Mouse (Mus musculus) retina, embryonic 14.5 days (tissue): ENCODE data around the gene Clybl.

Experiments
- DNase-seq: peaks from one replicate; pipeline ENCODE4 v3.0.0-alpha.2; 2015; ENCODE audit warnings: low spot score

Clybl gene

DNA sequence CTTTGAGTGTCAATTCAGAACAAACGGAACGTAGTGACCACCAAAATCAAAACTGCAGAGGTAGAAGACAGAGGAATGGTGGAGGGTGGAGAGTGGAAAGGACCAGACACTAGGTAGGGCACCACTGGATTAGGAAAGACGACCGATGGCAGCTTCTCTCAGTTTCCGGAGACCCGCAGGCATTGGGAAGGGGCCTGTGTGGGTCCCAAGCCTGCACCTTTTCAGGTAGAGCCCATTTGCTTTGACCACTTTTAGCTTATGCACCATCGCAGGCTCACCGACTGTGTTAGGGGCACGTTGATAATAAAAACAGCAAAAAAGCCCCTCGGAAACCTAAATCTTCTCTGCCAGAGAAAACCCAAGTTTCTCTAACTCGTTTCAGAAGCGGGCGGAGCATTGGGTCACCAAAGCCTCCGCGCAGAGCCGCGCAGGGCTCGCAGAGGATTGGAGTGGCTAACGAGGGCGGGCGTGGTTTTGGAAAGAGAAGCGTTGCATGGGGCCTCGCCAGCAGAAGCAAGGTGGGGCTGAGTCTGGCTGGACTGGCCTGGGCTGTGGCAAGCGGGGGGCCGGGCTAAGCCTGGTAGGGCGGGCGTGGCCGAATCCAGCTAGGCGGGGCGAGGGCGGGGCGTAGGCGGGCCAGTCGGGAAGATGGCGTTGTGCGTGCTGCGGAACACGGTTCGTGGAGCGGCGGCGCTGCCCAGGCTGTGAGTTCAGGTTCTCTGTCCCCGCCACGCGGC, at the start of gene Clybl:
TSS of gene Clybl (plus strand) at position 627 of the 737 bp plus-strand sequence.
- DNase-seq: peak; percentile 91

DNA sequence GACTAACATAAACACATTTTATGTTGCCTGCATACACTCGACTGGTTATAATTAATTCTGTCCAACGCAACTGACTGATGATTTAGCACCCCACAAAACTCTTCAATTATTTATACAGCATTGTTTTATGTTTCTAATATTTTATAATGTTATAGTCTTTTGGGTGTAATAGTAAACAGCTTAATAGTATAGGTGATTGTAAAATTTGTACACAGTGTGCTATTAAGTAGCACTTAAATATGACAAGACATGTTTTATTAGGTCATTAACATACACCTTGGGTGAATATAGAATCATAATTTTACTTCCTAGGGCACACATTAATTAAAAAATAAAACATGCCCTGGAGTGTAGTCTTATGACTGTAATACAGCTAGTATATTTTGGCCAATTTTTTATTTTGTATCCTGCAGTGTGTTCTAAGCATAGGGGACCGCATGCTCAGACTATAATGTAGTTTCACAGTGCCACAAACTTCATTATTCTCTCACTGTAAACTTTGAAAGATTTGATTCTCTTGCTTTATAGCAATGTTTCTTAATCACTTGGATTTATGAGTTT, 45.1 kb upstream of the Clybl start:
- no peak for DNase-seq

DNA sequence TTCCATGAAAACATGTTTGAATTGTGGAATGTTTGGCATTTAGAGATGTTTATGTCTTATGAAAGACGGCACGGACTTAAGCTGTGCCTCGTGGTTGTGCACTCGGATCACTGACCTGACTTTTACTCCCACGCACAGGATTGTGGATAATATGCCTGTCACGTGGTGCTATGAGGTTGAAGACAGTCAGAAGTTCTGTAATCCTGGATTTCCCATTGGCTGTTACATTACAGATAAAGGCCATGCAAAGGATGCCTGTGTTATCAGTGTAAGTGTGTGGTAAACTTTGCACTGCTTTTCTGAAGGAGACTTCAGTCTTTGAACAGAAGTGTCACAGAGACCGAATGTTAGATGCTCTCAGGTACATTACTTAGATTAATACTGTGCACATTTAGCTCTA, 44.3 kb upstream of the Clybl start:
- no peak for DNase-seq

DNA sequence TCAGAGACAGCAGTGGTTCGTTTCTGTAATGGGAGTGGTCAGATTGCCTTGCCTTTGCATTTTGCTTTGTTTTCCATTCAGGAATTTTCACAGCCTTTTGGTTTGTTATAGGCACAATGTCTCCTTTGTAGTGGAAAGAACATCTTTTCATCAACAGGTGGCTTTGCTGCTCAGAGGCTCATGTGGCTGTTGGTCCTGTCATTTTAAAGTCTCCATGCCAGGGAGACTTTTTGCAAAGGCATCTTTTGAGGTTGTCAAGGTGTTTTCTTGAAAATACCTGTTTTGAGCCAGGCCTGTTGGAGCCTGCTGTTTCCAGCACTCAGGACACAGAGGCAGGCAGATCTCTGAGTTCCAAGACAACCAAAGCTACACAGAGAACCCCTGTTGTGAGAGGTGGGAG, 41.4 kb upstream of the Clybl start:
- DNase-seq: no peak

DNA sequence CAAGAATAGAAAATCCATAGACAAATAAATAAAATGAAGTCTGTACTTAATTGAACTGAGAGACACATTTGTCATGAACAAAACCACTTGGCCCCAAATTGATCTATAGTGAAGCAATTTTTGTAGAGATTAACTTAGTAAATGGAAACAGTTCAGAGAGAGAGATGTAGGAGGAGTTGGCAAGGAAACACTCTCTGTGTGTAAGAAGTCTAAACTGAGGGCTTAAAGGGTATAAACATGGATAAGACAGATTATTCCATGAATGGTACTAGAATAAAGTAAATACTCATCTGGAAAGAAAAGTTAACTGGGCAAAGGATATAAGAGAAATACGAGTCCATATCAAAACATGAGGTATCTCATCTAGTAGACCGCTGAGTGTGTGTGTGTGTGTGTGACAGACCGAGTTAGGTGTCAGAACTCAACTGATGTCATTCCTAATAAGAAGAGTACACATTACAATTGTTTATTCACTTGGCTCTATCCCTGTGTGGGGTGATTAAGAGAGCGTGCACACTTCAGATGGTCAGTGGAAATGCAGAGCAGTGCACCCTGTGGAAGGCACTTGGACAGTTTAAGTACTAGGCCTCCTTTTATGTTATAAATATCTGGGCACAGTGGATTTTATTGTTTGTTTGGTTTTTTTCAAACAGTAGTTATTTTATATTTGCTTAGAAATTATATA, 37.8 kb upstream of the Clybl start:
- no peak for DNase-seq

DNA sequence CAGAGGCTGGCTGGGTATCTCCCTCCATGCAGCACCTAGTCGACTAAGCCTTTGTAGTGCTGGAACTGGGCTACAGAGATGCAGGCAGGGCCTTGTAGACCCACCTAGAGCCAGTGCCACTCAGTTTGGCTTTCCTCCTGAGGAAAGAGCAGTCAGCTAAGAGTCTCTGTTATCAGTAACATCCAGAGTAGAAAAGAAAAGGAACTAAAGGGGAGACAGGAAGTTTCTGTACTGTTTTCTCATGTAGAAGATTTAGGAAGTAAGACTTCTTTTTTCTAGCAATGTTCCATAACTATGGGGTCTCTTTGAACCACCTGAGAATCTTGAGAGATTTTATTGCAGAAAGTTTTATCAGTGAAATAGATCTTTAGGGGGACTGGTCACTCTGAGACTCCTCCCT, 36.1 kb upstream of the Clybl start:
- no peak for DNase-seq

DNA sequence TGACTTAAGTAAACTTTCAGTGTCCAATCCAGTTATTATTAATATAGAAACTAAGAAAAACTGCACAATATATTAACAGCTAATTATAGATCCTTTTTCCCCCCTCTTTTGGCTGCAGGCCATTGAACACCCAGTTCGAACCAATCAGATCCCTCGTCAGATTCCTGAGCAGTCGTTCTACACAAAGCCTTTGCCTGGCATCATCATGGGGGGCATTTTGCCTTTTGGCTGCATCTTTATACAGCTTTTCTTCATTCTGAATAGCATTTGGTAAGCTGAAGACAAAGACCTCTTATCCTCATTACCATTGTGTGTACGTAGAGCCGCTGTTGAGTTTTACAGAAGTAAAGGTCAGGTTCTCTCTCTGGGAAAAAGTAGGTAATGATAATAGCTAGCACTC, 30.9 kb upstream of the Clybl start:
- no peak for DNase-seq

DNA sequence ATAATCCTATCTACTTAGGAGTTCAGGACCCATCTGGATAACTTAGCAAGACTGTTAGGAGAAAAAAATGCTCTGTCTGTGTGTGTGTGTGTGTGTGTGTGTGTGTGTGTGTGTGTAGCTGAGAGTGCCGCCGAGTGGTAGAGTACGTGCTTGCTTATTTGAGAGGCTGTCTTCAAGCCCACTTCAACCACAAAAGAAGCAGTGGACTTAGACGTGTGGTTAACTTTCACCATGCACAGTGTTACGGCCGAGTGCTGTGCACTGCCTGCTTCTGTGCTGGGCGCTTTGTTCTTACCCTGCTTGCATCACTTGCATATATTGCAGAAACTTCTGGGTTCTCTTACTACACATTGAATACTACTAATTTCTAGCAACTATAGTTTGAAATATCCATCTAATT, 23.8 kb upstream of the Clybl start:
- no peak for DNase-seq

DNA sequence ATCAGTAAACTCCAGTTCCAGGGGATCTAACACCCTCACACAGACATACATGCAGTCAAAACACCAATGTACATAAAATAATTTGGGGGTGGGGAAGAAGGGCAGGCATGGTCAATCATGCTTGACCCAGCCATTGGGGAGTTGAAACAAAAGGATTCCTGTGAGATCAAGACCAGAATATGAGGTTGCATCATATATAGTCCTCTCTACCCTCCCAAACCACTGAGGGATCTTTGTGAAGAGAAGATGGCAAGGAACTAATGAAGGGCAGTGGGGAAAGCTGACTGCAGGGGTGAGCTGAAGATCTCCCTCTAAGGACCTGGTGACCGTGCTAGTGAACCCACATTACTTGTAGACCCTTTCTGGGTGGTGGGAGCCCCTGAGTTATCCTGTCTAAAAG, 20.6 kb upstream of the Clybl start:
- no peak for DNase-seq

DNA sequence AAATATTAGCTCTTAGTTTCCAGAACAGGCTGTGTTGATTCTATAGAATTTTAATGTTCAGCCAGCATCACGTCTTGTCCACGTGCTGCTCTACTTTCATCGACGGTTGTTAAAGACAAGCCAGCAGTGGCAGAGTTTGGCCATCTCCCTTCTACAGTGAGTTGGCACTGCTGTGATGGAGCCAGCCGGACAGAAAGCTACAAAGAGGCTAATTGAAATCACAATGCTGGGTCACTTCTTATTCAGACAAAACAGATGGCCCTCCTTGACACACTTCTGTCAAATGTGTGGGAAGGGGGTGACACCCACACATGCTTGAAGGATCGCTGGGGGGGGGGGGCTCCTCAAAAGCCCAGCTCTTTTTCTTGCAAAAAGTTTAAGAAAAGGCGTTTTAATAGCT, 12.6 kb upstream of the Clybl start:
- DNase-seq: no peak

DNA sequence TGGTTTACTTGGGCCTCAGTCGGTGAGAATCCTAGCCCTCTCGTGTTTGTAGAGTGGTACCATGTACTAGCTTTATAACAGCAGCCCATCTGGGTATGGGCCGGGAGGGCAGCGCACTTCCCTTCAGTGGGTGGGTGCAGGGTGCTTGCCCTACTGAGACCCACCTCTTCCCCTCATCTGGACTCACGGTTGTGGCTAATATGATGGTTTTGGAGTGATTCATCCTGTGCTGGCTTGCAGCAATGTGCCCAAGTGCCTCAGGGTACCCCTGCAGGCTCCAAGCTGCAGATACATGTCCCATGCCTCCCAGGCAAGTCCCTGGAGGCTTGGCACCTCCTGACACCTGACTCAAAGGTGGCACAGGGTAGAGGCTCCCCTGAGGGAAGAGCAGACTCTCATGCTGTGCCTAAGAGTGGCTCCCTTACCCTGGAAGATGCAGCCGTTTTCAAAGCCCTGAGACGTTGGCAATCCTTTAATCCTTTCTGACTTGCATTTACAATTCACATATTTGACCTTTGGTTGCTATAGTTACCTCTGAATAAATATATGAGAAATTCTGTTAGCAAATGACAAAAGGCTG, 11.2 kb upstream of the Clybl start:
- no peak for DNase-seq

DNA sequence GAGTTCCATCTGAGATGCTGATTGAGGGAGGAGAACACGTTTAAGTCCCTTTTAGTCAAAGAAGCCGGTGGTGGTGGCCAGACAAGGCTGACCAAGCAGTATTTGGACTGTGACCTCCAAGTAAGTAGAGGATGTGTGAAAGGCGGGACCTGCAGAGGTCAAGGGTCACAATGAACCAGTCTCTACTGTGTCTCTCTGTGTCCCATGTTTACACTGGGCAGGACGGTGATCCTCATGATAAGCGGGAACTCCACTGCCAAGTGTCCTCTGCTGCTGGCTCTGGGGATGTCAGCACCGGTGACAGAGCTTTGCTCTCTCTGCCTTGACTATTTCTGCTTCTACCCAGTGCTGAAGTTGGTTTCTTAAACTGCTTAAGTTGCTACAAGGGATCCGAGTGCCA, 10.5 kb upstream of the Clybl start:
- DNase-seq: no peak

DNA sequence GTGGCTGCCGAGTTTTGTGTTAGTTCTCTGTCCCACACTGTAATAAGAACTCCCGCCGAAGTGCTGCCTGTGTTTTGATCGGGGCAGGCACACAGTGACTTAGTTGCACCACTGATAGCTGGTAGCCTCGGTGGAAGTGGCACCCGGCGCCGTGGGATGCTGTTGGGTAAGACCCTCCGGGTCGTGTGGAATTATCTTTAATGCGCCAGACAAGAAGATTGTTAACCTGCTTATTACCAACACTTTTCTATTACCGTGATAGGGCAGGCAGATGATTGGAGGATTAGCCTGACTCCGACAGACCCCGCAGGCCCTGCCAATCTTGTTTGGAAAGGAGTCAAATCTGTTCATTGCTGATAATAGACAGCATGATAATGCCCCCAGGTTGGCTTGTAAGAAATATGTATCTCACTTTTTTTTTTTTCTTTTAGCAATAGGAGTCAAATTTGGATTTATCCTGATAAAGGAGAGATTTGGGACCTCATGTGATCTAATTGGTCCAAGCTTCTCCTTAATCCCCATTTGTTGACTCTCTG, 5.2 kb upstream of the Clybl start:
- no peak for DNase-seq

DNA sequence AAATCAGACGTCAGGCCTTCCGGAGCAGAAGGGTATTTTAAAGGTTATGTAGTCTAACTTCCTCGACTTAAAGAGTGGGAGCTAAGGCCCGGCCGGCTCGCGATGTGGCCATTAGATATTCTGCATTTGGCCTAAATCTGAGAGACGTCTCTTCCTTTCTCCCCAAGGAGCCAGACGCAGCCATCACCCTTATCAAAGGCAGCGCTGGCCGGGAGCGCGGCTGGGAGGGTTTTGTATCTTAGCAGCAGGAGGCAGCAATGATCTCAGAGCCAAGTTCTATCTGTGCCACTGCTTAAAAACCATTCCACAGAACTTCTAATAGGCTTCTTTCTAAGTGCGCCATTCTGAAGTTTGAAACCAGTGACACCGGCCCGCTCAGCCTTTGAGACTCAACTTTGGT, 2.2 kb upstream of the Clybl start:
- no peak for DNase-seq

DNA sequence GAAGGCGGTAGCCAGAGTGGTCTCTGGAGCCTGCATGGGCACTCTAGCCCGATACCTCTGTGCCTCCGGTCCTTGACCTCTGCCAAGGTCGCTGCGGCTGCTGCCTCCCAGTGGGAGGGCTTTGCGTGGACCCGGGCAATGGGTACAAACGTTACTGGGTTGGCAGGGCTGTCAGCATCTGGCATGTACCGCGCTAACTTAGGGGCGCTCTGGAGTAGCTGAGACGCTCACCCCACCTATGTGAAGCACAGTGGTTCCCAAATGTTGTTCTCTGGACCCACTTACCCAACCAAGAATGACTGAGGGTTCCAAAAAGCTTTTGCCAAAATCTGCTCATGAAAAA, 282 bp downstream of the Clybl start:
- no peak for DNase-seq

DNA sequence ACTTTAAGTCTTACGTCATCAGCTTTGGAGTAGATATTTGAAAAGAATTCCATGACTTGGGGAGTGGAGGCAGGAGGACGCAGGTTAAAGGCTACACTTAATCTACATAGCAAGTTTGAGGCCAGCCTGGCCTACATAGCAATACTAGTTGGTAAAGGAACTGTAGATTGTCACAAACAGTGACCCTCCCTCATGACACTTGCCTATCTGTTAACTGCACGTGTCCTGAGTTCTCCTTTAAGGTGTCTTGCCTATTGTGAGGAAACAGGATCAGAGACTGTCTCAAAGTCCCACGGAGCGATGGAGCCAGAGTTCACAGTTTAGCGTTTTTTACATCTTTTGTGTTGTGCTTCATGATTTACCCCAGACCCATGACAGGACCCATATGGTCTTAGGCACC, 716 bp downstream of the Clybl start:
- no peak for DNase-seq

DNA sequence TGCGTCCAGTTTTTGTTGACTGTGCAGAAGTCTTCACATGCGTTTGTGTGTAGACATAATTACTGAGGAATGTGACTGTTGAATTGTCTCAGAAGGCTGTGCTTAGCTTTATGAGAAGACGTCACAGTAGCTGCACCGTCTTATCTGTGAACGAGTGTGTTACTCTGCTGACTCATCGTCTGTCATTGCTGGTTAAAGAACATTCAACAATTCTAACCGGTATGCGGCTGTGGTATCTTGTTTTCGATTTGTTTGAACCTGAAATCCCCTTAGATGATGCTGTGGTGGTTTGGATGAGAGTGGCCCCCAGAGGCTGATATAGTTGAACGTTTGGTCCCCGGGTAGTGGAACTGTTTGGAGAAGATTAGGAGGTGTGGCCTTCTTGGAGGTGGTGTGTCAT, 2.5 kb downstream of the Clybl start:
- DNase-seq: no peak

DNA sequence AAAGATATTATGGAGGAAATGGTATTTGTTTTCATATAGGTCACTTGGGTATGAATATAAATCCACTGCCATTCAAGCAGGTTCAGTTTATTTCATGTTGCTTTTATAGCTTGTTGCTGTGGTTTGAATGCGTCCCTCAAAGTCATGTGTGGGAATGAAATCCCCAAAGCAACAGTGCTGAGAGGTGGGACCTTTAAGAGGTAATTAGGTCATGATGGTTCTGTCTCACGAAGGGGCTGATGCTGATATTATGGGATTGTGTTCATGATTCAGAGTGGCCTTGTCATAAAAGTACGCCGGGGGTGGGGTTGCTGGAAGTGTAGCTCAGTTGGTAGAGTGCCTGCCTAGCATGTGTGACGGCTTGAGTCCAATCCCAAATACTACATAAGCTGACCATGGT, 6.7 kb downstream of the Clybl start:
- DNase-seq: no peak

DNA sequence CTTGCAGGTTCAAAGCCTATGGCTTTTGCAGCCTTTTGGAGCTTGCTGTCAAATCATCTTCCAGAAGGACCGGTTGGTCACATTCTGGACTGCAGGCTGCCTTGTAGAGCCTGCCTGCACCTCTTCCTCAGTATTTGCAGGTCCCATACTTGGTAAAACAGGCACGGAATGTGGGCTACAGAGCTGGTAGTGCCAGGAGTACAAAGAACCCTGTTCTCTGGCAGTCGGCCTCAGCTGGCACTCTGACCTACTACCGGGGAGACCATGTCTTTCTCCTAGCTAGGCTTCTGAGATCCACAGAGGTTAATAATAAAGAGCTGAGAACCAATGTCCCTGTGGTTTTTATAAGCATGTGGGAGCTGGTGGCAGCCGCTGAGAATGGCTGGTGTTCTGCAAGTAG, 8.4 kb downstream of the Clybl start:
- DNase-seq: no peak

DNA sequence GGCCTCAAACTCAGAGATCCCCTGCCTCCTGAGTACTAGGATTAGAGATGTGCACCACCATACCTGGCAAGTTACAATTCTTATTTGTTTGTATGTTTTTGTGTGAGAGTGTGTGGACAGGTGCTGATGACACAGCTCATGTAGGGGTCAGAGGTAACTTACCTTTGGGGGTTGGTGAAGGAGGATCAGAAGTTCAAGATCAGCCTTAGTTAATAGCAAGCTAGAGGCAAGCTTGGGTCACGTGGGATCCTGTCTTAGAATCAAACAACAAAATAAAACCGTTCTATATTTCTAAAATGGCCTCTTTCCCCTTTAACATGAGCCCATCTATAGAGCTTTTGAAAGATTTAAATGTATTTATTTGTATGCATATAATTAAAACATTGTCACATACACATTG, 9.0 kb downstream of the Clybl start:
- DNase-seq: no peak

DNA sequence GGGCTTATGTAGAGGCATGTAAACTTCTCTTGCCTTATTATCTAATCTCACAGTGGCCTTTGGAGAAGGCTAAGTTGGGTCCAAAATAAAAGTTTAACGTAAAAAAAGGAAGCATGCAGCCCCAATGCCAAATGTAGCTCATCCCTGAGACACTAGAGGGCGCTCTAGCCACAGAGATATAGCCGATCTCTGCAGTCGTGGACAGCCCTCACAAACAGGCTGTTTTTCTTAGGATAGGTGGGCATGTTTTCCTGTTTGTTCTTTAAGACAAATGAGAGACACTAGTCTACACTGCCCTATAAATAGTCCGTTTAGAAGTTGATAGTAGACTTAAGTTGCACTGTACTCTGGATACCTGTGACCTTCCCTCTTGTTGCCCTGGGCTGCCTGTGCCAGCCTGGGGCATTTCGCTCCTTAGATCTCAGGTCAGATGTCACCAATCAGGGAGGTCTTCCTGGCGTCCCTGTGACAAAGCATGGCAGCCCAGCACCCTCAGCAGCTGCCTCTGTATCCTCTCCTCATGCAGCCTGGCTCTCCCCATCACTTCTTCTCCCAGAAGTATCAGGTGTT, 9.5 kb downstream of the Clybl start:
- peak; percentile 90 for DNase-seq

DNA sequence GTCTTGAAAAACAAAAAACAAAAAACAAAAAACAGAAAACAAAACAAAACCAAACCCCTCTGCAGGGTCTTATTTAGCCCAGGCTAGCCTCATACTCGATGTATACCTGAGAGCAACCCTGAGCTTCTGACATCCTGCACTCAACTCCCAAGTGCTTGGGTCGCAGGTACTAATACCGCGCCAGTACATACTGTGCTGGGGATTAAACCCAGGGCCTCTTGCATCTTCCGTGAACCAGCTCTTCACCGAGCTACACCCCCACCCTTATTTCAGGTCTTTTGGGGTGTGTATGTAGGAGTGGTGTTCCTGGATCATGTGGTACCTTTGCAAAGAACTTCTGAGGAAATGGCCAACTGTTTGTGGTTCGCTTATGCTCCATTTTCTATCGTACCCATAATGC, 13.1 kb downstream of the Clybl start:
- DNase-seq: no peak

DNA sequence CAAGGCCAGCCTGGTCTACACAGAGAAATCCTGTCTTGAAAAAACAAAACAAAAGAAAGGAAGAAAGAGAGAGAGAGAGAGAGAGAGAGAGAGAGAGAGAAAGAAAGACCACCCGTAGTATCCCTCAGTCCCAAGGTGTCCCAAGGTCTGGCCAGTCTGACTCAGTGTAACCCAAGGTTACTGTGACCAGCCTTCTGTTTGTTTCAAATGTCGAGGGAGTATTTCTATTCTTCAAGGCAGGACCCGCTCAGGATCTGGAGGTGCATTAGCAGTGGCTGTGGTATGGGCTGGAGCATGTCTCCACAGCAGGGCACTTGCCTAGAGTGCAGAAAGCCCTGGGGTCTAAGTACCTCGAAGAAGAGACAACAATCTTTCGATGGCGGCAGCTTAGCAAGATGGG, 15.3 kb downstream of the Clybl start:
- no peak for DNase-seq
